Mouse (Mus musculus) retina, adult 2 months (tissue): ENCODE measurements around the gene Eid2.
A peak's percentile ranks its signal among the peaks of the same experiment; 100 is the strongest.
"Not testable (repeated sequence)": the region's sequence is repeated elsewhere in the genome, so short reads cannot be mapped to it uniquely, and the experiment has no call there.

Source experiments
- DNase-seq: peaks from one replicate; pipeline ENCODE4 v3.0.0-alpha.2; 2012; ENCODE audit warnings: low read depth, low spot score

Eid2 gene

GRCm38 (mm10) chr7:28267129-28268041, at the start of gene Eid2:
Eid2 (plus strand) TSS chr7:28267881.
- DNase-seq: peak; percentile 77

GRCm38 (mm10) chr7:28218951-28219740, 48.5 kb upstream of the Eid2 start:
- not testable (repeated sequence) for DNase-seq

GRCm38 (mm10) chr7:28226836-28227235, 40.8 kb upstream of the Eid2 start:
- not testable (repeated sequence) for DNase-seq

- DNase-seq: not testable (repeated sequence)
Observed at GRCm38 (mm10) chr7:28227421-28227820, 40.3 kb upstream of the Eid2 start.

- DNase-seq: not testable (repeated sequence)
Observed at GRCm38 (mm10) chr7:28243943-28244342, 23.7 kb upstream of the Eid2 start.

GRCm38 (mm10) chr7:28248957-28249356, 18.7 kb upstream of the Eid2 start:
- DNase-seq: no peak

GRCm38 (mm10) chr7:28251976-28252375, 15.7 kb upstream of the Eid2 start:
- DNase-seq: no peak

GRCm38 (mm10) chr7:28254591-28254990, 13.1 kb upstream of the Eid2 start:
- no peak for DNase-seq

GRCm38 (mm10) chr7:28255476-28255875, 12.2 kb upstream of the Eid2 start:
- no peak for DNase-seq

- DNase-seq: no peak
Observed at GRCm38 (mm10) chr7:28262861-28263260, 4.8 kb upstream of the Eid2 start.

- DNase-seq: no peak
Observed at GRCm38 (mm10) chr7:28263786-28264185, 3.9 kb upstream of the Eid2 start.

GRCm38 (mm10) chr7:28265391-28265790, 2.3 kb upstream of the Eid2 start:
- DNase-seq: no peak

- DNase-seq: no peak
Observed at GRCm38 (mm10) chr7:28268042-28268531, 406 bp downstream of the Eid2 start.

- no peak for DNase-seq
Observed at GRCm38 (mm10) chr7:28268576-28268975, 895 bp downstream of the Eid2 start.

GRCm38 (mm10) chr7:28269355-28269754, 1.7 kb downstream of the Eid2 start:
- DNase-seq: no peak

GRCm38 (mm10) chr7:28271761-28272160, 4.1 kb downstream of the Eid2 start:
- DNase-seq: no peak

GRCm38 (mm10) chr7:28277237-28277614, 9.5 kb downstream of the Eid2 start:
- no peak for DNase-seq

- peak; percentile 89 for DNase-seq
Observed at GRCm38 (mm10) chr7:28277615-28278278, 10.1 kb downstream of the Eid2 start, which contains the start of gene Eid2b. Eid2b (plus strand) TSS chr7:28277739.

- DNase-seq: no peak
Observed at GRCm38 (mm10) chr7:28278279-28278652, 10.6 kb downstream of the Eid2 start.

- DNase-seq: no peak
Observed at GRCm38 (mm10) chr7:28280630-28281029, 12.9 kb downstream of the Eid2 start.

GRCm38 (mm10) chr7:28290165-28290564, 22.5 kb downstream of the Eid2 start:
- DNase-seq: no peak
